Mouse (Mus musculus) left cerebral cortex, postnatal 4 days (tissue): ENCODE measurements at regions not wholly inside any gene's neighbourhood (a gene's known extent, or its start where the extent isn't known, plus 50 kb on each side); places are given as distances from the start of the nearest gene placed in this dataset.
"Not testable (repeated sequence)": the region's sequence is repeated elsewhere in the genome, so short reads cannot be mapped to it uniquely, and the experiment has no call there.

Experiments
- DNase-seq: peaks from one replicate; pipeline ENCODE4 v3.0.0-alpha.2; 2022
- intact Hi-C: fragments of 180-260 bp; cut with DNase I; formaldehyde crosslinking; loops from one replicate; pipeline ENCODE4 v1.15.1; 2025

DNA sequence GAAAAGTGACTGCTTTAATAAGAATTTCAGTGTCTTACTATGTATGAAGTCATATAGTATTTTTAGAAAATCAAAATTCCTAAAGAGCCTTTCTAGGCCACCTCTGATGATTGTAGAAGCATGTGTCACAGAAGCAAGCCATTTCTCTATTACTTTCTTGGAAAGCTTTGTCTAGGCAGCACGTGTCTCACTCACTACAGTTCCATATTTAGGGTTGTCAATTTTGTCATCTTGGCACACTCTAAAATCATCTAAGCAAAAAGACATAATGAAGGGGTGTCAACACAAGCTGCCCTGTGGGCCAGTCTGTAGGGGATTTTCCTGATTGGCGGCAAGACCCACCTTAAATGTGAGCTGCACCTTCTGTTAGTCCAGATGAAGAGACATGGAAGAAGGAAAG is 723.1 kb upstream of the Brinp1 start:
- no peak for DNase-seq
- intact Hi-C loops, result no loop called here

- intact Hi-C loops, result no loop called here
- DNase-seq, result no peak
These were observed 719.3 kb upstream of the Brinp1 start for GRCm38 (mm10) chr4:69673456-69673855.

DNA sequence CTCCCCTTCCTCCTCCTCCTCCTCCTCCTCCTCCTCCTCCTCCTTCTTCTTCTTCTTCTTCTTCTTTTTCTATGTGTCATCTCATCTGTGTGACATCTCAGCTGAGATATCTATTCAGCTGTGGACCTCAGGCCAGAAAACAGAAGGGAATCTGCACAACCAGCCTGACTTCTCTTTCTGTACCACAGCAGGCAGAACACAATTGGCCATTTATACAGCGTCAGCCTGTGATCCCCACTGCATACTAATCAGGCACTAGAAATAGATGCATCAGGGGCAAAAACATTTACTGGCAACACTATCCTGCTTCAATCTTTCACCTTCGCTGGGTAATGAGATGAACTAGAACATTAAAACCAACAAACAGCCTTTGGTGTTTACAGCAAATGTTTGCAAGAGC is 674.7 kb upstream of the Brinp1 start:
- DNase-seq, result peak; percentile 0
- intact Hi-C loops, result no loop called here

DNA sequence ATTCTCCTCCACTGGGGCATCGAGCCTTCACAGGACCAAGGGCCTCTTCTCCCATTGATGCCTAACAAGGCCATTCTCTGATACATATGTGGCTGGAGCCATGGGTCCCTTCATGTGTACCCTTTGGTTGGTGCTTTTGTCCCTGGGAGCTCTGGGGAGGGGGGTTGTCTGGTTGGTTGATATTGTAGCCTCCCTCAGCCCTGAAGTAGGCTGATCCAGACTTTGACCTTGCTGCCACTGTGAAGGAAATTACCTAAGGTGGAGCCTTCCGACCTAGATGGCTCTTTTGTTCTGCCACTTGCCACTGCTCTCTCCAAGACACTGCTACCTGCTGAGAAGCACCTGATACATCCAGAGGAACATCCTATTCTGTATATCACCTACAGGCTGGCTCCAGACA is 672.2 kb upstream of the Brinp1 start:
- DNase-seq, intact Hi-C loops: not testable (repeated sequence)

DNA sequence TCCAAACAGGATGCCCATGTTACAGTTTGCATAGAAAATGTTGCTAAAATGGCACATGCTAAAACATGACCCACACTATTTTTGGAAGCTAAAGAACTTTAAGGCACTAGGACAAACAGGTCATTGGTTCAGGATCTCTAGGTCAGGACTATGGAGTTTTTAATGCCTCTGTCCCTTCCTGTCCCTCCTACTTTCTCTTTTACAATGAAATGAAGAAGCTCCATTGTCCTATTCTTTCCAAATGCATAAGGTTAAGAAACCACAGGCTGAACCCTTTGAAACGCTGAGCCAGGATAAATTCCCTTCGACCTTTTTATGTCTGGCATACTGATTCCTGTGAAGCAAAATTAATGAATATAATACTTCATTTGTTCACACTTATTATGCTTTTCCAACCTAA is 671.6 kb upstream of the Brinp1 start:
- intact Hi-C loops, result no loop called here

DNA sequence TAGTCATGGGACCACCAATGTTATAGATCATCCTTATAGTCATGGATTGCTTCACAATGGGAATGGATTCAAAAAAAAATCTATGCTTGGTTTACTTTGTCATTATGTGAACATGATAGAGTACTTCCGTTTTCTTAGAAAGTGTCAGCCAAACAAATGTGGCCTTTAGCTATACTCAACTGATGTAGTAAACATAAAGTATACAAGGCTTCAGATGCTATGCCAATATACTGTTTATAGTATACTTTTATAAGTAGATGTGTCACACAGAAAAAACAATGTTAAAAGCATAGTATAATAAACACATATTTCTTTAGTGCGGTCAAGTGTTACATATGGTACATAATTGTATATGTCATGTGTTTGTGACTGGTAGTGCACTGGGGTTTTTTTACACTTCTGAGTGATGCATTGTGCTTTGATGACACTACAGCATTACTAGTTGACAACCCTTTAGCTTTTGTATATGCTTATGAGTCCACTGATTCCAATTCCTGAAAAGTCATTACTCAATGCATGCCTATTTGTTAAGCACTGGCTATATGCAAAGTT is 666.9 kb upstream of the Brinp1 start:
- no peak for DNase-seq
- intact Hi-C loops, result no loop called here

More for the DNA sequence above, 671.6 kb upstream of the Brinp1 start:
- DNase-seq, result no peak

DNA sequence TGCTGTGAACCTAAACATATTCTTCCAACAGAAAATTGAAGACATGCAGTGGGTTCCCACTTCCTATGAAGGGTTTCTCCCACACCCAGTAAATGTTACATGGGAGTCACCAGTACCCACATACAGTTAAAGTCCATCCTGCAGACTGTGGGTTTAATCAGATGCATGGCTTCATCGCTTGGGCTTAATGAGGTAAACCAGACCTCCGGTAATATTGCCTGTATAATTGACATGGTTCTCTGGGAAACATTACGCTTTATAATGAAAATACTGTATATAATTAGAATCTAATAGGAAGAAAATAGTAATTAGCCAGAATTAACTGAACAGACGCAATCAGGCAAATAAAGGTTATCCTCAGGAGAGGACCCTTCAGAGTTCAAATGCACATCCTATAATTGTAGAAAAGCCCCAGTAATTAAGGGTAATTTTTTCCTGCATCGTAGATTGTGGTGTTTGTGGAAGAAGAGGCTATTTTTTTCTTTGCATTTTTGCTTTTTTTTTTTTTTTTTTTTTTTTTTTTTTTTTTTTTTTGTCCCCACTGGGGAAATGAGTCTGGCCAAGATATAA is 664.0 kb upstream of the Brinp1 start:
- intact Hi-C loops, result no loop called here
- no peak for DNase-seq

DNA sequence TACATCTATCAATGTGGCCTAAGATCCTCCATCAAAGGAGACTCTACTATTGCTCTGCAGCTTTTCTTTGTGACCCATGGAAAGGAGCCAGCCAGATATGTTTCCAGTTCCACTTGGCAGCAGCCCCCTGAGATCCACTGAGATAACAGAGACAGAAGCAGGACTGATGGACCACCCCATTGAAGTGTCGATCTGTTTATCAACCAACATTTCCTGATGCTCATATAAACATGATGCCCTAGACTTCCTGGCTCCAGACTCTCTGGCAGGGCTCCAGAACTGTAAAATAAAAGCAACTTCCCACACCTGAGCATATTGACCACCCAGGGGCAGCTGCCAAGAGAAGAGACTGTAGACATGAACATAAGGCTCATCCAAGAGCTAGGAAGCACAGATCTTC is 660.7 kb upstream of the Brinp1 start:
- intact Hi-C loops, result no loop called here
- DNase-seq, result no peak

DNA sequence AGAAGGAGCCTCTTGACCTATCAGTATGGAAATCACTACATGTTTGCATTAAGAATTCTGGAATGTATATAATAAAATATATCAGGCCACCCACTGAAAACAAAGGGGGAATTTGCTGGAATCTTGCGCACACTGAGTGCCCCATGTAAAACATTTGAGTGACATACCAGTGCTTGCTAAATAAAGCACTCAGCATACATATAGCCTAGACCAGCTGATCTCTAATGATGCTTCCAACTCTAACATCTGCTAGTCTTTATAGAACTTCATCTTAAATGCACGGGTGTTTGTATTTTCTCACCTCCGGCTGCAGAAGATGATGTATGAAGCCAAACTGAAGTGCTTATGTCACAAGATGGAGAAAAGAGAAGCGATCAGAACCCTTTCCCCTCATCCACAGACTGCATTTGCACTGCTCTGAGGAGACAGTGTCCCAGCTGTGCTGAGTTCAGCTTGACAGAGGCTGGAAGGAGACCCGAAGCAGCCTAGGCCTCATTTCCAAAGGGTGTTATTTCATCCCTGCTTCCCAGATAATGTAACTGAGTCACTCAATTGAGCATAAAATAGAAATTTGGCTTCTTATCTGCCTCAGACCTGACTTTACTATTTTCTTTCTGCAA is 657.6 kb upstream of the Brinp1 start:
- DNase-seq, result no peak
- intact Hi-C loops, result no loop called here

DNA sequence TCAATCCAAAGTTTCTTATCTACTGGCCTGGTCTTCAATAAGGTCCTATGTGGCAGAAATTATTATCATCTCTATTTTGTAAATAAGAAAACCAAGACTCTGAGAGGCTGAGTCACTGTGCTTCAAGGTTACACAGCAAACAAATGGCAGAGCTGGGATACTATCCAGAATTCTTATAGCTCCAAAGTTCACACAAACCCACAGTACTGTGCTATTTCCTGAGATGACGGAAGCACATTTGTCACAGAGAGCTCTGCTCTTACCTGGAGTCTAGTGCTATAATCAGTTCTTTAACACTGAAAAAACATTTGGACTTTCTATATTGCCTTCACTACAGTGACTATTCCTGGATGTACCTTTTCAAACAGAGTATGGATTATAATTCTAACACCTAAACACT is 654.7 kb upstream of the Brinp1 start:
- DNase-seq, result no peak

GRCm38 (mm10) chr4:69596992-69597541 is 642.9 kb upstream of the Brinp1 start:
- intact Hi-C loops, result no loop called here
- no peak for DNase-seq

More for the DNA sequence above, 654.7 kb upstream of the Brinp1 start:
- intact Hi-C loops, result no loop called here

DNA sequence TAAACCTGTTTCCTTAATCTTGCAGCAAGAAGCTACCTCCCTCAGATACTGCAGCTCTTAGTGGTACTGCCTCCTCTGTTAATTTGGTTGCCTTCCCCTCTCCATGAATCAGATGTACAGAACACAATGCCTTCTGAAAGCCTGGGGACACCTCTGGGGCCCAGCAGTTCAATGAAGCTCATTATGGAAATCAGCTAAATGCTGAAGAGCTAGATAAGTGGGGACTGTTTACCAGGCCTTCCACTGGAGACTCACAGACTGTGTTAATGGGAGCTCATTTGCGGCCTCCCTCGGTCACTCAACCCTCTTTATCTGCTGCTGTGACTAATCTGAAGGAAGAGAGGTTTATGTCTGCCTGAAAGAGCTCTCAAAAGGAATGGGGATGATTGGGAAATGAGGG is 639.8 kb upstream of the Brinp1 start:
- intact Hi-C loops, result no loop called here
- no peak for DNase-seq

- no peak for DNase-seq
- intact Hi-C loops, result no loop called here
These were observed 622.1 kb upstream of the Brinp1 start for GRCm38 (mm10) chr4:69576256-69576655.

GRCm38 (mm10) chr4:69548104-69548503 is 593.9 kb upstream of the Brinp1 start:
- DNase-seq, result no peak
- intact Hi-C loops, result no loop called here

GRCm38 (mm10) chr4:69538172-69538908 is 584.1 kb upstream of the Brinp1 start:
- DNase-seq, result peak; percentile 4
- intact Hi-C loops, result no loop called here

DNA sequence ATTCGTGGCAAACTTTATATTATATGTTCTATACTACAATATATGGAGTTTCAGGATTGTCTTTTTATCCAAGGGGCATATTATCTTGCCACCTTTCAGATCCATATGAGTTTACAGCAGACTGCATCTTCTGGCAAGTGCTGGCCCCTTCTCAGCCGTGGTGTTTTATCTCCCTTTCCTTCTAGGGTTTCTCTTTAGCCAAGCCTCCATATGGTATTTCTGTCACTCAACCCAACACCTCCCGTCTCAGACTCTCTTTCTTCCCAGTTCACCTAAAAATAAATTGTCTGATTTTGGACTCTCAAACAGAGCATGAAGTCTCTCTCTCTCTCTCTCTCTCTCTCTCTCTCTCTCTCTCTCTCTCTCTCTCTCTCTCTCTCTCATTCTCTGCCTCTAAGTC is 578.9 kb upstream of the Brinp1 start:
- intact Hi-C loops, result no loop called here
- DNase-seq, result no peak

- intact Hi-C loops, result no loop called here
- no peak for DNase-seq
These were observed 568.9 kb upstream of the Brinp1 start for GRCm38 (mm10) chr4:69523112-69523511.

- intact Hi-C loops, result no loop called here
- no peak for DNase-seq
These were observed 554.1 kb upstream of the Brinp1 start for GRCm38 (mm10) chr4:69508281-69508680.

- intact Hi-C loops, result no loop called here
- DNase-seq, result no peak
These were observed 517.0 kb upstream of the Brinp1 start for GRCm38 (mm10) chr4:69471200-69471599.

GRCm38 (mm10) chr4:69459990-69460389 is 505.8 kb upstream of the Brinp1 start:
- intact Hi-C loops, result no loop called here
- DNase-seq, result no peak

- DNase-seq, result no peak
- intact Hi-C loops, result no loop called here
These were observed 502.2 kb upstream of the Brinp1 start for GRCm38 (mm10) chr4:69456420-69456819.

DNA sequence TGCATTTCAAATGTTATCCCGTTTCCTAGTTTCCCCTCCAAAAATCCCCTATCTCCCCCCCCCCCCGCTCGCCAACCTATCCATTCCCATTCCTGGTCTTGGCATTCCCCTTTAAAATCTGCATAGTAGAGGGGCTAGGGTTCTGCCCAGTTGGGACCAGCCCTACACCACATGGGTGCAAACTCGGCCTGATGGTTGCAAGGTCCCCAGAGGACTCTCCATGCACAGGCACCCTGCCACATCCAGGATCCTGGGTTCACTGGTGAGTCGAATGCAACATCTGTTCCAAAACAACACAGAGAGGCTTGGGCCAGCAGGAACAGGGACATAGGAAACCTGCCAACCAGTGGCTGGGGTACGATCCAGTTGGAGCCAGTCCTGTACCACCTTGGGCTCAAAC is 492.0 kb upstream of the Brinp1 start:
- DNase-seq, result no peak
- intact Hi-C loops, result no loop called here
